Mouse (Mus musculus) spleen, adult 18-20 months (tissue): ENCODE results near the gene Thap3.
A peak's percentile ranks its signal among the peaks of the same experiment; 100 is the strongest.

ENCODE experiments used
- DNase-seq, 2 experiments: peaks; one replicate each; pipeline ENCODE4 v3.0.0; 2022; ENCODE audit warnings: mixed read lengths in 2 of 2

Thap3 gene

DNA sequence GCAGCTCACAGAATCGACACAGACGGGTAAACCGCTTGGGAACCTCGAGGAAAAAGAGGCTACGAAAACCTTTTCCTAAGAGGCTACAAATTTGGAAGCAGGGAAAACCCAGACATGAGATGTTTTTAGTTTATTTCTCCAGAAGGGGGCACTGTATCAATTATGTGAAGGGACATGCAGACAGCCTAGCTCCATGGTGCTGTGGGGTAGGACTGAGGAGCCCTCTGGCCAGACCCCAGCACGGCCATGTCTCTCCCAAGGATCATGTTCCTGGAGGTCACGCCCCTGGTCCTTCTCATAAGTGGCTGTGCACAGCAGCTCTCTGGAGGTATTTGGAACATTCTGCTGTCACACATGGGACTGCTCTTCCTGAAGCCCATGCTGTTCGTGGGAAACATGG, 8.1 kb downstream of the Thap3 start:
- no peak for DNase-seq

DNA sequence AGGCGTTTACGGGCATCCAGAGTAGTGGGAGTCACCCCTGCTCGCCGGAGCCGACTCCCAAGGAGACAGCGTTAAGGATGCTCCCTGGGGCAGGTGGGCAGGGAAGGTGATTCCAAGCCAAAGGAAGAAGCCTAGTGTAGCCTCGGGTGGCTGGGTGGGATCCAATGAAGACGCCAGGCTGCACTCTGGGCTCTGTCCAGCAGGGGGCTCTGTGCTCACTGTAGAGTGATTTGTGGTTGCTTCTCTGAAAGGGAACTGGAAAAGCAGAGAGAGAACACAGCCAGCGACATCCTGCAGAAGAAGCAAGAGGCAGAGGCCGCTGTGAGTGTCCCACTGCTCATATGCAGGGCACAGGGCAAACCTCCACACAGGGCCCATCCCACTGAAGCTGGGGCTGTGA, 11.0 kb downstream of the Thap3 start:
- DNase-seq: peak; percentile 73 to 90

DNA sequence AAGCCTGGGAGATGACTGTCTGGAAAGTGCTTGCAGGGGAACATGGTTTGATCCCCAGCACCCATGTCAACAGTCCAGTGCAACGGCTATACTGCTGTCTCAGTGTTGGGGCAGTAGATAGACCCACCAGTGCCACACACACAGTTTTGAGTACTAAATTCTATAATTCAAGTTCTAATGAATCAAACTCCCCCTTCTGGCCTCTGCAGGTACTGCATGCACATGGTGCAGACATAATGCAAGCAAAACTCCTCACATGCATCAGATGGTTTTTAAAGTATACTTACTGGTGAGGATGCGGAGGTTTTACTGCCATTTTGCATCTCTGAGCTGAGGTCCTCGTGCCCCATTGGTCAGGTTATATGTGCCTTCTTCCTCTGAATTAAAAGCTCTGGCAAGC, 13.4 kb downstream of the Thap3 start:
- DNase-seq: peak in 1 of 2 experiments; percentile 45

DNA sequence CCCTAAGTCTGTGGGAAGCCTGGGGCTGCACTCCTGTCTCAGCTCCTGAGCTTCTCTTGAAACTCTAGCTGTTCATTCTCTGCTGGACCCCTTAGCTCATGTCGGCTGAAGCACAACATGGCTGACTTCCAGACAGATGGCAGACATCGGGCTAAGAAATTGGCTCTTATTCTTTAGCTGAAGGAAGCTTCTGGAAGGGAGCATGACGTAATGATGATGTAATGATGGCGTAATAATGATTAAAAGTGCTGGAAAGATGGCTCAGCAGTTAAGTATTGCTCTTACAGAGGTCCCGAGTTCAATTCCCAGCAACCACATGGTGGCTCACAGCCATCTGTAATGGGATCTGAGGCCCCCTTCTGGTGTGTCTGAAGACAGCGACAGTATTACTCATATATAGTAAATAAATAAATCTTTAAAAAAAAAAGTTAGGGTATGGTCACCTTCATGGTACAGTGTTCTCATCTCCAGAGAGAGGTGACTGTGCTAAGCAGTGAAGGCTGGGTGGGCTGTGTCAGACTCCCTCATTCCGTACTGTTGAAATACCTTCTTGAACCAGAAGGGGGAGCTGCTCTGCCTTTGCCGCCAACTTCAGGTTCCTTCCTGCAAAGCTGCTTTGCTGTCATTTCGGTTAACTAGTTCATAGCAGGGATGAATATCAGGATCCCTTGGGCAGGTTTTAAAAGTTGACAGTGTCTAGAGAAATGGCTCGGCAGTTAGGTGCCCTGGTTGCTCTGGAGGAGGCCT, 16.4 kb downstream of the Thap3 start:
- DNase-seq: no peak

DNA sequence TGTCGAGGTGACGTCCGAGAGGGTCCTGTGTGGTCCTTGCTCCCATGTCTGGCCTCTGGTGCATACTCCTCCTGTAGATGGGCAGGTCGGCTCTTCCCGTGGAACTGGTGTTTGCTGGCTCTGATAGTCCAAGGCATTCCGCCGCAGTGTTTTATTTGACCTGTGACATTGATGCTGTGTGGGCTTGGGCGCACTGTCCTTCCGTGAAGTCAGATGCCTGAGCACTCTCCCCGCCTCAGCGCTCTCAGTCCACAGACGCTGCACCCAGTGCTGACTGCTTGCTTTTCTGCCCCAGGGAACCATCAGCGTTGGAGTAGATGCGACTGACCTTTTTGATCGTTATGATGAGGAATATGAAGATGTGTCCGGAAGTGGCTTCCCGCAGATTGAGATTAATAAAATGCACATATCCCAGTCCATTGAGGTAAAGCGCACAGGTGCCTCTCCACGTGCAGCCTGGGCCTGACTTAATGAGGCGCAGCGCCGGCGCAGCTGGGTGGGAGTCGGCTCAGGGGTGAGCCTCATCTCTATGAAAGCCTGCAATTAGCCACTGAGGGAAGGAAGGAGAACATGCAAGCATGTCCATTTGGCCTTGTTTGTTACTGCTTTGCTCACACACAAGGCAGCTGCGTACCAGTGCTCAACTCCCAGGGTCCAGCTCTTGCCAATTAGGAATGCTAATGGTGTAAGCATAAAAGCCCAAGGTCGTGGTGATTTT, 20.4 kb downstream of the Thap3 start:
- DNase-seq: no peak

DNA sequence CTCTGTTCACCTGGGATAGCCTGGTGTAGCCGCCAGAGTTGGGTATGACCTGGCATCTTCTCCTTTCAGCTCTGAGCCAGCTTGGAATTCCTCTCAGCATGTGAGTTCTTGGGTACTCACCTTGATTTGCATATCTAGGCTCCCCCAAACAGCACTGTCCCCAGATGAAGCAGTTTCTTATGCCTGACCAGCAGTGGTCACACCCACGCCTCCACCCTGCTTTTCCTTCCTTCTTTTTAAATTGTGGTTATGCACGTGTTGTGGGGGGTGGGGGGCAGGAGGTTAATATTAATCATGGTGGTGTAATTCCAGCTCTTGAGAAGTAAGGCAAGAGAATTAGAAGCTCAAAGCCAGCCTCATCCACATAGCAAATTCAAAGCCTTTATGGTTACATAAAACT, 26.0 kb downstream of the Thap3 start:
- DNase-seq: peak; percentile 37 to 46

DNA sequence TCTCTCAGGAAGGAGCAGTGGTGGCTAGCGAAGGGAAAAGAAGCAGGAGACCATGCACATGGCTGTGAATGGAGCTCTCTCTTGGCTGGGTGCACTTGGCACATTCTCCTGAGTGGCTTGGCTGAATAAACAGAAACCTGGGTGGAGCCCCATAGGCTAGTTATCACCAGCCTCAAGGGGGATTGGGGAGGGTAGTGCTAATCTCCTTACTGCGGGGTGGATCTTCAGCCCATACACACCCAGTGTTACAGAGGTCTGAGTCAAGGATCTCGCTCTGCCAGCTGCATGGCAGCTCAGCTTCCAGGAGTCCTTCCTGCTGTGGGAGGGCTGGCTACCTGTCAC, 28.3 kb downstream of the Thap3 start:
- DNase-seq: no peak

DNA sequence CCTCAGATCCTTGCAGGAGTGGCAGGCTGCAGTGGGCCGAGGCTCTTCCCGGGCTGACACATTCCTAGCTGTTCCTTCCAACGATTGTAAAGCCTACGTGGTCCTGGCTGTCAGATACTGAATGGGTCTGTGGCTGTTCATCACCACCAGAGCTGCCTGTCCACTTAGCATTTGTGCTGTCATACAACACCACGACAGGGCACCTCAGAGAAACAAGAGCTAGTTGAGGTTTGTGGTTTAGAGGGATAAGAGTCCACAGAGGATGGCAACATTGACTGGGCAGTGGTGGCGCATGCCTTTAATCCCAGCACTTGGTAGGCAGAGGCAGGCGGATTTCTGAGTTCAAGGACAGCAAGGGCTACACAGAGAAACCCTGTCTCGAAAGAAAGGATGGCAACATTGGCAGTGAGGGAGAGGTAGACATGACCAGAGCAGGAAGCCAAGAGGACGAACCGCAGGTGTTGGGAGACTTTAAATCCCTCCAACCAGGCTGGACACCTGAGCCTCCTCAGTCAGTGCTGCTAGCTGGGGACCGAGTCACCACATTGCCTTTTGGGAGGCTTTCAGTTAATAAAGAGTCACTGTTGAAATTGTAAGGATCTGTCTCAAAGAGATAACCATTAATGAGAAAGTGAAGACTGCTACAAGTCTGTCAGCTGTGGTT, 28.8 kb downstream of the Thap3 start:
- DNase-seq: no peak

DNA sequence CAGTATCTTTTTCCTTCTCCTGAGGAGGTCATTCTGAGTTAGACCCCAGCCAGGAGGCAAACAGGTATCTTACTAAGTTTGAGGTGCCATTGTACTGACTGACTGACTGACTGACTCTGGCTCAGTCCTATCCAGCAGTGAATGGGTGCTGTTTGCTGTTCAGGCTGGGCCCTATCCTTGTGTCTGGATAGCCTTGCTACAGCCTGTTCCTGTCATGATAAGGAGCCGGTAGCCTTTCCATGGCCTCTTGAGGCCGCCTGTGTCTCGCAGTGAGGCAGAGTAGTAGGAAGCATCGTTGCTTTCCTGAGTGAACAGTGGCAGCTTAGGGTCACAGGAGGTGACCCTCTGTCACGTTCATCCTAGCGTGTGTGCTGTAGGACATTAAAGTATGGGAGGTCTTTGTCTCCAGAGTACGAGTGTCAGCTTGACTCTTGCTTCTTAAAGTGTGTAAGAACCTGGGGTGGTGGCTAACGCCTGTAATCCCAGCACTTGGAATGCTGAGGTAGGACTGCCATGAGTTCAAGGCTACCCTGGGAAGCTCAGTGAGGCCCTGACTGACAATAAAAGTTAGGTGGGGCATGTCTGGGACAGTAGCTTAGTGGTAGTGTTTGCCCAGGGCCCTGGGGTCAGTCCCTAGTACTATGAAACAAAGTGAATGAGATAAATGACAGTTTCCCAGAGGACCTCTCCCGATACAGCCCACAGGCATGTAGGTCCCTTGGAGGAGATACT, 31.0 kb downstream of the Thap3 start:
- no peak for DNase-seq

DNA sequence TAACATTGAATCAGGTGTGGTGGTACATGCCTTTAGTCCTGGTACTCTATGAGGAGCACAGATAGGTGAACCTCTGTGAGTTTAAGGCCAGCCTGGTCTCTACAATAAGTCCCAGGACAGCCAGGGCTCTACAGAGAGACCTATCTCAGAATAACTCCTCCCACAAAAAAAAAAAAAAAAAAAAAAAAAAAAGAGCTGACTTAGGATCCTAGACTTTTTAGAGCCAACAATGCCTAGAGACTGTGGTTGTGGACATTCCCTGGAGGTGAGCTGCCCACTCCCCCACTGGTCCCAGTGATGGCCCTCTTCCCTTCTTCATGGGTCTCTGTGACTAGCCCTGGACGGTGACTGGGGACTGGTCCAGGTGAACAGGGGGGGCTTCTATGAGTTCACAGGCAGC, 33.0 kb downstream of the Thap3 start:
- no peak for DNase-seq

DNA sequence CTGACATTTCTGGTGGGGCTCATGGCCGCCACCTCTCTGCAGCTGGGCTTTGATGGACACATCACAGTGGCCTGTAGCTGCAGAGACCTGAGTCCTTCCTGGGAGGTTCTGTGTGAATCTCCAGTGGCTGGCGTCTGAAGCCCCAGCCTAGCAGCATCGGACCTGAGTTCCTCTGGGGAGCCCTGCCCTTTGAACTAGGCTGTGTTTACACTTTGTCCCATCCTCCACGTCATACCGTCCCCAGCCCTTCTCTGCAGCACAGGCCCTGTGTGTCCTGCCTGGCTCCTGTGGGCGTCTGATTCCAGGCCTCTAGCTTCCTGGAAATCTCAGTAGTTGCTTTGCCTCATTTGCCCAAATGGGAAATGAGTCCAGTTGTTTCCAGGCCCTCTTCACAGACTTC, 35.6 kb downstream of the Thap3 start:
- DNase-seq: no peak

DNA sequence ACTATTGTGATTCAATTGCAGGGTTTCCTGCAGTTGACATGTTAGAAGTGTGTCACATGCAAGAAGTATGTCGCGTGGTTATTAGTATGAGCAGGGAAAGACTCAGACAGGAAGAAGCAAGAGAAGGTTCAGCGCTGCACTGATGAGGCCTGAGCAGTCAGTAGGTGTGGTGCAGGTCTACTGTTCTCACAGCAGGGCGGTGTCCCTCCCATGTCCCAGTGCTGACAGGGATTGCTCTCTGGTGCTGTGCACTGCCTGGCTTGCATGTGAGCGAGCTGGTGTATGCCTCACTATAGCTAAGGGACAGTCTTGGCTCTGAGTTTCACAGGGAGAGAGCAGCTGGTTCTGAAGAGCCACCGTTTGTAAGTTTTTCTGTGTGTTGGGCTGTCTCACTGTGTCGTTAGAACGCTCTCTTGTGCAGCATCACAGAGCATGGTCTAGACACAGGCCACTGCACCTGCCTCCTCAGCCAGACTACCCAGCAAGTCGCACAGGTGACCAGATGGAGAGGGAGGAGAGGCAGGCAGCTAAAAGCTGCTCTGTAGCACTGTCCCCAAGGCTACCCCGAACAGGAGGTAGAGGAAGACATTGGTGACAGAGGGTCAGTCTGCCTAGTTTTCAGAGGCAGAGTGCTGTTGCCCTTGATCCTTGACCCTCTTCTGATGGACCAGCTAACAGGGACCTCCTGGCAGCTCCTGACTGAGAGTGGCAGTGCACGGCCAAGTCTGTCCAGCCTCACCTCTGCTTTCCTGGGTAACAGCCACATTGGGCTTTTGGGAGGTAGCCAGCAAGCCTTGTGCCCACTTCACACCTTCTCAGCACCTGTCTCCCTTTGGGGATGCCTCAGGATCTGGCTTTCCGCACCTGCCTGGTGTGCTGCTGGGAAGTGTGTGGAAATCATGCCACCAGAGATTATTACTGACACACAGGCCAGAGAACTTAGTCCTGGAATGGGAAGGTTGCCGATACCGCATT, 40.0 kb downstream of the Thap3 start:
- no peak for DNase-seq

DNA sequence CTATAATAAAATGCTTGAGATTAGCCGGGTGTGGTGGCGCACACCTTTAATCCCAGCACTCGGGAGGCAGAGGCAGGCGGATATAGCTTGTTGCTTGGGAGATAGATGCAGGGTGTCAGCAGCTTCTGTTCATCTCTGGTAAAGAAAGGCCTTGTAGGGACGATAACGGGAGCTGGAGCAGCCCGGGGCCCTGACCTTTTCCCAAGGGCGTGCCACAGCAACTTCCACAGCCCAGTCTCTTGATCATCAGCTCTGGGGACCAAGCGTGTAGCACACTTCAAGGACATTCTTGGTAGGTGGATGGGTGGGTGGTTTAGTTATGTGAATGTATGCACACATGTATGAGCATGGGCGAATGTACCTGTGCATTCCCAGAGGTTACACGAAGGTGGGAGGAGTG, 42.6 kb downstream of the Thap3 start:
- DNase-seq: no peak

DNA sequence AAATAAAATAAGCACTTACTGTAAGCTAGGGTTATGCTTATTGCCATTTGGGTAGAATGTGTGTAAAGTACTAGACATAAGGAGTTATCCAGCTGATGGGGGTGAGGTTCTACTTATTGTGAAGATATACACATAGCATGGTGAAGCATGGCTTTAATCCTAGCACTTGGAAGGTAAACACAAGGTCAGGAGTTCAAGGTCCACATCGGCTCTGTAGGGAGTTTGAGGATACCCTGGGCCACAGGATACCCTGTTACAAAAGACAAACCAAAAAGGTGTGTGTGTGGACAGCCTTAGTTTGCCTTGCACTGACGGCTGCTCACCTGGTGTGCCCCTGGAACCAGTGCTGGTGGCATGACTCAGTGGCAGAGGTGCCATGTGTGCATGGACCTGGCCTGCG, 50.7 kb downstream of the Thap3 start:
- no peak for DNase-seq

DNA sequence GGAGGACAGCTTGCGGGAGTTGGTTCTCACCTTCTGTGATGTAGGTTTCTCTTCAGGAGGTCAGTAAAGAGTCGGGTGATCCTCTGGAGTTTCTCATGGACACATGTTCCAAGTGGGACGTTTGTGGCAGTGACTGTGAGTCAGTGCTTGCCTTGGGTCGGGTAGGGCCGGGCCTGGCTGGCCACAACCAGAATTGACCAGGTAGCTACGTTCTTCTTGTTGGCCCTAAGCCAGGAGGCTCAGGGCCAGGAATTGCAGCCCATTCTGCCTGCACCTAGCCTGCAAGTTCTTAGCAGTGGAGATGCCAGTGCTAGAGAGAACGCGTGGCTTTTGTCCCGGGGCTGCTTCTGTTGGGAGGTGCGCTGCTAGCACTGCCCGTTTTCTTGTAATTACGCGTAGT, 51.4 kb downstream of the Thap3 start:
- no peak for DNase-seq

DNA sequence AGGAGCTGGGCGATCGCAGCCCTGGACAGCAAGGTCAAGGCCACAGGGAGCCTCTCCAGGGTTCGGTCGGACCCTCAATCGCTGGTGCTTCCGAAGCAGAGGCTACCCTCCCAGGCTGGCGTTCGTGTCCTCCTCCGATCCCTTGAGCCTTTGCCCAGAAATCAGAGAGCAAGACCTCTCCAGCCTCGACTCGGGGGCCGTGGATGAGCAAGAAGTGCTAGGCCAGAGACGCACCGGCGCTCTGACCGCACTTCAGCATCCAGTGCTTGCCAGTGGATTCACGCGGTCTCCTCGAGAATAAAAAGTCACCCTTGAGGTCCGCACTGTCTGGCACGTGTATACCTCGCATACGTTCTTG, 54.6 kb downstream of the Thap3 start:
- DNase-seq: no peak

DNA sequence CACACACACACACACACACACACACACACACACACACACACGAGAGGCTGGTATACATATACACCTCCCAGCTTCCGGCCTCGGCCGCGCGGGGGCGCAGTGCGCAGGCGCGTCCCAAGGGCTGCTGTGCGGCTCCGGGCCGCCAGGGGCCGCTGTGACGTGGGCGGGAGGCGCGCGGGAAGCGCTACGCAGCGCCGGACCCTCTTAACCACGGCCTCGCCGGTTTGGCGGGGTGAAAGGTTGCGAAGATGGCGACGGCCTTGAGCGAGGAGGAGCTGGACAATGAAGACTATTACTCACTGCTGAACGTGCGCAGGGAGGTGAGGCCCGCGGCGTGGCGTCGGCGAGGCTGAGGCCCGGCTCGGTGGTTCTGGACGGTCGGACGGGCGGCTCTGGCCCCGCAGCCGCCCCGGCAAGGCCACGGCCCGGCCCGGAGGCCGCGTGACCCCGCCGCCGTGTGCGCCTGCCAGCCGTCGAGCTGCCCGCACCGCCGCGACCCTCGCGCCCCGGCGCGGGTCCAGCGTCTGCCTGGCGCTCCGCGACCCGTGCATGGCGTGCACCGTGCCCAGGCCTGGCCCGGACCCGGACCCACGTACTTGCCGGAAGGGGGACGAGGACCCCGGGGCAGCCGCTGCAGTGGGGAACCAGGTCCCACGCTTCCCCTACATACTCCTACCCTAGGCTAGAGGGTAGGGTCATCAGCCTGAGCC, 55.1 kb downstream of the Thap3 start, which contains the start of gene Dnajc11:
Gene Dnajc11, plus strand, starts transcription at position 187 of the 710 bp plus-strand sequence.
- peak; percentile 87 to 96 for DNase-seq
